Mouse (Mus musculus): ENCODE data around the gene Zbtb2.
A peak's percentile ranks its signal among the peaks of the same experiment; 100 is the strongest.

GRCm38 (mm10) chr10:4430399-4430798, 42.5 kb upstream of the Zbtb2 start:
- TF ChIP-seq POLR2A (IDR thresholded peaks at IDR 0.05; ENCODE audit: insufficient read length, low read depth) = no peak
- peak; percentile 34 for TF ChIP-seq USF1 (IDR thresholded peaks at IDR 0.05; ENCODE audit: low read depth)
- TF ChIP-seq MAX (IDR thresholded peaks at IDR 0.05; ENCODE audit: low read depth) = no peak
- TF ChIP-seq POLR2AphosphoS2 (IDR thresholded peaks at IDR 0.05; ENCODE audit: insufficient read length, low read depth) = no peak
